Mouse (Mus musculus) heart, adult 8-10 months (tissue): ENCODE measurements around the gene Drd4. TPM values are rescaled to one million over a fixed set of nuclear protein-coding genes. Genes with fewer than 3 reads are reported as not detected.

Experiments used
- DNase-seq: peaks from one replicate; pipeline ENCODE4 v3.0.0; 2022; ENCODE audit warnings: low spot score
- total RNA-seq, 4 experiments: library from RNA; stranded (reverse); gene quantifications; 2 replicates each; pipeline ENCODE4 v1.2.4; 2022

Gene Drd4
- total RNA-seq, 4 experiments from 2014 or later = not detected

DNA sequence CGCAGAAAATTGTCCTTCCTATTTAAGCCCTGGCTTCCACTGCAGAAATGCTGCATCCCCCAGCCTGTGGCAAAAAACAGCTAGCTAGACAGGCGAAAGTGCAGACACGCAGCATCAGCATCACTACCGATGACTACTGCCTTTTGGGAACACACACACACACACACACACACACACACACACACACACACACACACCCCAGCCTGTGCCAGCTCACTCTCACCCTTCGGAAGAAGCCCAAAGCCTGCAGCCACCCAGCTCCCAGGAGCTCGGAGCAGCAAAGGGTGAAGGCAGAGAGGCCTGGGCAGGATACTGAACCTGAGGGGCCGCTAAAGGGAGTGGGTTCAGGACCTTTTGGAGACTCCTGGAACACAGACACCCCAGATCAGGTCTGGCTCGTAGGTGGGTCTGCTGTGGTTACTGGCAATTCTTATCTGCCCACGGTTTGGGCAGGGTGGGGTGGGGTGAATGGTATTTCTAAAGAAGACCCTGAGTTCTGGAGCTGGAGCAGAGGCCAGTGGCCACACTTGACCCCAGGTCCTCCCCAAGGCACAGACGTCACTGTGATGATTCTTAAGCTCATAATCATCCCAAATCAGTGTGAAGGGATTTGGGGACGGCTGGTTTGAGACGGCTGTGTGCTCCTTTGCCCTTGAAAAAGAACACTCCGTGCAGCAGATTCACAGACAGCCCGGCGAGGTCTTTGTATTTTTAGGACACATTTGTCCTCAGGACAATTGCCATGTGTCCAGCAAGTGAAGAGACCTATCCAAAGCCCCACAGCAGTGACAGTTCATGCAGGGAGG is 980 bp downstream of the Drd4 start:
- DNase-seq = no peak

GRCm38 (mm10) chr7:141293852-141294471 is 2.2 kb downstream of the Drd4 start:
- DNase-seq = no peak

GRCm38 (mm10) chr7:141294479-141294878 is 2.7 kb downstream of the Drd4 start:
- DNase-seq = no peak

GRCm38 (mm10) chr7:141297926-141298650 is 6.3 kb downstream of the Drd4 start:
- DNase-seq = no peak

GRCm38 (mm10) chr7:141299175-141299574 is 7.4 kb downstream of the Drd4 start:
- DNase-seq = no peak

DNA sequence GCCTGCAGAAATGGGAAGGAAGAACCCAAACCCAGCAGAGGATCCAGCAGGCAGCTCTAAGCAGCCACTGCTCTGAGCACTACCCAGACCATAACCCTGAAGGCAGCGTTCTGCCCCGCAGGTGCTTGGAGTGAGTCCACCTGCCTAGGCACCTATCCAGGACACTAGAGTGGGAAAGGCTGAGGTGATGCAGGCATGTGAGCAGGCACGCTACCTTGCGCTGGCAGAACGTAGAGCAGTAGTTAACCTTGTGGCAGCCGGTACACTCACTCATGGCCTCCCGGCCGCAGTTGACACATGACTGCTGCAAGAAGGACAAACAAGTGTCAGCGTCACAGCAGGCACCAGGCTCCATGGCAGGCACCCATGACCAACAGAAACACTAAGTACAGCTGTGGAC is 9.6 kb downstream of the Drd4 start:
- no peak for DNase-seq

DNA sequence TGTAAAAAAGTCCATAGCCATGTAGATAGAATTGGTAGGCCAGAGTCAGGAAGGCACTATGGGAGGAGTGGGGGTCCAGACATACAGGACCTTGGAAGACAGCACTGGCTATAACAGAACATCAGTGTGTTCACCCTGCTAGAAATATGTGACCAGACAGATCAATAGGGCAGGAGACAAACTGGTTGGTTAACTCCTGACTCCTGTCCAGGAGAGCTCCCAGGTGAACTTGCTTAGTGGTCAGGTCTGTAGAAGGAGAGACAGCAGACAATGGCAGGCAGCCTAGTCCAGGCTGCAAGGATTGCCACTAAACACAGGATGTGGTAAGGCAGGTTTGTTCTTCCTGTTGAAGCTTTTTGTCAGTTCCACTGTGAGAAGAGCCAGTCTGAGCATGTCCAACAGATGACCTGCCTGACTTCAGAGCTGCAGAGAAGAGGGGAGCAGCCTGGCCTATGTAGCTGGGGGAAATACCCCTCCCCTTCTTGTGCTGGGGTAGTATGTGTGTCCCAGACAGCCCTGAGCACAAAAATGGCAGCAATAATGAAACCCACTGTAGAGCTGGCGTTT is 11.0 kb downstream of the Drd4 start:
- DNase-seq = no peak

DNA sequence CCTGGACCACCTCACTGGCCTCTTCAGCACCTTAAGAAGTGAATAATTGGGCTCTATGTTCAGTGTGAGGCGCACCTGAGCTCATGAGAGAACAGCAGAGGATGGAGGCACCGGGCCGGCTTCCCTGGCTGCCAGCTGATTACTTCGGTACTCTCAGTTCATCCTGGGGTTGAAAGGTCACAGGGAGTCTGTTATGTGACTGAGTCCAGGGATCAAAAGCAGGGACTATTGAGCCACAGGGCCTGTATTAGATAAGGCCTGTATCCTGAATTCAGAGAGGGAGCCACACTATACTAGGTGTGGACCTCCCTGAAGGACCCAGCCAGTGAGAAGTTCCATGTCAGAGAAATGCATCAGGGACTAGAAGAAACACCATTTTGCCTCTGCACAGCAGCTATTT is 12.7 kb downstream of the Drd4 start:
- no peak for DNase-seq

DNA sequence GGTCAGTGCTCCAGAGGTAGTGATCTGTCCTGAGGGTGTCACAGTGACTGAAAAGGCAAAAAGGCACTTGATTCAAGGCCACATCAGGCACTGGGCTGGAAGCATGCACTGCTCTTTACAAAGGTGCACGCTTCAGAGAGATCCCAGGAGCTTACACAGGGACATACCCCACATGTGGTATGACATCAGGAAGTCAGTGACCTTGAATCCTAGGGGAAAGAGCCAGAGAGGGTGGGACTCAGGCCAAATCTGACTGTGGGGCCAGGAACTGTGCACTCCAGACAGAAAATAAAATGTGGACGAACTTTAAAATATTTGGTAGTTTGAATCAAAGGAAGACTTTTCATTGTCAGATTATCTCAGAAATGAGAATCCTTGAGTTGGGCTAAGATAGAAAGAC is 22.6 kb downstream of the Drd4 start:
- no peak for DNase-seq

GRCm38 (mm10) chr7:141315076-141315475 is 23.3 kb downstream of the Drd4 start:
- DNase-seq = no peak

- no peak for DNase-seq
These were observed 24.2 kb downstream of the Drd4 start for GRCm38 (mm10) chr7:141315974-141316373.

DNA sequence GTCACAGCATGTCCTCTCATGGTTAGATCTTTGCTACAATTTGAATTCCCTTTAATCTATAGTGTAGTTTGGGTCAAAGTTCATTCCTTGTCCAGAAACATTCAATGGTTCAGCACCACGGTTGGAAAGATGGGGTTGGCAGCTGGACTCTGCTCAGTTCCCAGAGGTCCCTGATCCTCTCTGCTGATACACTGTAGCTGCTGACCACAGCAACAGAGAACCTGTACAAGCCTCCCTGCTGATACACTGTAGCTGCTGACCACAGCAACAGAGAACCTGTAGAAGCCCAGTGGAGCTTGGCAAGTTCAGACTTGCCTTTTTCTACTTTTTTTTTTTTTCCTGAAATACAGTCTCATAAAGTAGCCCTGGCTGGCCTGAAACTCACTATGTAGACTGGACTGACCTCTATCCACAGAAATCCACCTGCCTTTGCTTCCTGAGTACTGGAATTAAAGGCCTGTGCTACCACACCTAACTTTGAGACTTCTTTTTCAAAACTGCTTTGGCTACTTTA is 25.9 kb downstream of the Drd4 start:
- DNase-seq = no peak

DNA sequence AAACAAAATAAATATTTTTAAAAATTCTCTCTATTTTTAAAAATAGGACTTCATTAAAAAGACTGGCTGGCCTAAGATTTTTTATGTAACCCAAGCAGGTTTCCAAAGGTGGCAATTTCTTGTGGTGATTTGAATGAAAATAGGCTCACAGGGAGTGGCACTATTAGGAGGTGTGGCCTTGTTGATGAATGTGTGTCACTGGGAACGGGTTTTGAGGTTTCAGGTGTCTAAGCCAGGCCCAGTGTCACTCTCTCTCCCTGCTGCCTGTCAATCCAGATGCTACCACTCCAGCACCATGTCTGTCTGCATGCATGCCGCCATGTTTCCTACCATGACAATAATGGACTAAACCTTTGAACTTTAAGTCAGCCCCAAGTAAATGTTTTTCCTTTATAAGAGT is 27.6 kb downstream of the Drd4 start:
- DNase-seq = no peak

DNA sequence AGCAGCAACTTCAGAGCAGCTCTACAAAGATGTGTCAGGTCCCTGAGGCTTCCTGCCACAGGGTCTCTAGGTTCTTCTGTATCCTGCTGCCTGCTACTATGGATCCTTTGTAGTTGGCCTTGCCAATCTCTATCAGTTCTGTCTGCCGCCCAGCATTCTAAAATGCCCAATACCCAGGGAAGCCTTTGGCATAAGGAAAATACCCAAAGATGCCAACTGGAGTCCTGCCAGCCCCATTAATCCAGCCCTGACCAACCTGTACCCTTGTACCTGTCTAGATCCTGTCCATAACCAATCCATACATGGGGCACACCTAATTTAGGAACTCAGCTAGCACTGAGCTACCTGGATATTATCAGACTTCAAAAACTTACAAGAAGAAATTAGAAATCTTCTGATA is 32.9 kb downstream of the Drd4 start:
- no peak for DNase-seq

DNA sequence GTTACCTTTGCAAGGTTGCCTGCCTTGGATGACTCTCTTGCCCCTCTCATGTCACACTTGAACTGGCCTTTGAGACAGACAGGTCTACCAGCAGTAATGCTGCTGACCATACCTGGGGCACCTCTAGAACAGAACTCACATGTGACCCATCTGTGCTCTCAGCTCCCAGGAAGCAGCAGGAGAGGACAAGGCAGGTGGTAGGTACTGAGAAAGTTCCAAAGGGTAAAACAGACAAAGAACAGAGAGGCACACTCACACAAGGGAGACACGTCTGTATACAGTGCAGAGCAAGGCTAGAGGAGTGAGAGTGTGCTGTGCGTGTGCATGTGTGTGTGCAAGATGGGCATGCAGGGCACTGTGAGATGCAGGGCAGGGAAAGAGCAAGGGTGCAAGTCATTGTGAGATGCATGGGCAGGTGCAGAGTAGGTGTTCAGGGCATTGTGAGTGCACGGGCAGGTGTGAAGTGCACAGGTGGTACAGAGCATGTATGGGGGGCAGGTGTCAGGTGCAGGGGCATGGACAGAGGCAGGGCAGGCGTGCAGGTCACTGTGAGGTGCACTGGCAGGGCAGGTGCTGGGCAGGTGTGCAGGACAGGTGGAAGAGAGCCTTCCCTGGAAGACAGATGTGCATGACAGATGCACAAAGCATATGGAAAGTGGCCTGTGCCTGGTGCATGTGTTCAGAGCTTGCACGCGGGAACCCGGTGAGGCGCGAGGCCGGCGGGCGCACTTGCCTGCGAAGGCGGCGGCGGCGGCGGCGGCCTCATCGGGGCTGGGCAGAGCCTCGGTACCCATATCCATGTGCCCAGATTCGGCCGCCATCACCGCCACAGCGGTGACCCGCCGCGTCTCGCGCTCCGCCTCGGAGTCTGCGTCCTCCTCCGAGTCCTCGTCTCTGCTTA is 35.0 kb downstream of the Drd4 start:
- DNase-seq = no peak

DNA sequence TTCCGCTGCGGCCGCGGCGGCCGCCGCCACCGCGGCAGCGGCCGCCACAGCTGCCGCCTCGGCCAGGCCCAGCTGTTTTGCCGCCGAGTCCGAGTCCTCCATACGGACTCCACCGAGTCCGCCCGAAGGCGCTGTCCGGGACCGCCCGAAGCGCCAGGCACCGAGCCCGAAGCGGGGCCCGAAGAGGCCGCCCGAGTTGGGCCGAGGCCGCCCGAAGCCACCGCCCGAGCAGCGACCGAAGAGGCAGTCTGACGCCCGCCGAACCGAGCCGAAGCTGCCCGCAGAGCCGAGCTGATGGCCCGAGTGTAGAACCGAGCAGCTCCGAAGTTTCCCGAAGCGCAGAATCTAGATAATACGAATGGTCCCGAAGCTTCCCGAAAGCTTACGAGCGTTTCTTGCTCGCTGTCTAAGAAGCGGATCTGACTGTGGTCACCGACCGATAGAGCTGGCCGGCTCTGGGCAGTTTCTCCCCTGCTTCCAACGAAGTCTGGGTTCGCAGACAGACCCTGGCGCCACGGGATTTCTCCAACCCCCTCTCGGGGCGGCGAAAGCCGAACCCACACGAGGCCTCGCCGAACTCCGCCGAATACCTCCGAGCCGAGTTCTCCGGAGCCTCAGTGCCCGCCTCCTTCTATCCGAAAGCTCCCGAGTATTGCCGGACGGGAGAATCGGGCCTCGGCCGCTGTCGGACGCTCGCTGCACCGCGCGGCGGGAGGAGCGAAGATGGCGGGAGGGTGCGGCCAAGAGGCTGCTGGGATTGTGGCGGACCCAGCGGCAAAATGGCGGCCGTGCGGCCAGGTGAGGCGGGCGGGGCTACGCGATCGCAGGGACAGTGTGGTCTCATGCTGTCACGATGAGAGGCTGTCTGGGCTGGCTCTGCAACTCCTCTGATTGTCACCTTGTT is 35.9 kb downstream of the Drd4 start, which contains the start of the genes Deaf1 and Tmem80:
Deaf1 (minus strand) TSS at position 222 of the 904 bp plus-strand sequence.
Tmem80 (plus strand) TSS at position 271 of the 904 bp plus-strand sequence.
- peak; percentile 99 for DNase-seq

GRCm38 (mm10) chr7:141328373-141328990 is 36.7 kb downstream of the Drd4 start:
- no peak for DNase-seq

DNA sequence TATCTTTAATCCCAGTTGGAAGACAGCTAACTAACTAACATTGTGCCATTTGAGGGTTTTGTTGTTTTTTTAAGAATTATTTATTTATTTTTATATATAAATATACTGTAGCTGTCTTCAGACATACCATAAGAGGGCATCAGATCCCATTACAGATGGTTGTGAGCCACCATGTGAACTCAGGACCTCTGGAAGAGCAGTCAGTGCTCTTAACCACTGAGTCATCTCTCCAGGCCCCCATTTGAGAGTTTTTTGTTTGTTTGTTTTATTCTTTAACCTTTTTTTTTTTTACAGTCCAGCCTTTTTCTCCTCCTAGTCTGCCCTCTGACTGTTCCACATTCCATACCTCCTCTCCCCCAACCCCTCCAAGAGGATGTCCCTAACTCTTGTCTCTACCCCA is 38.9 kb downstream of the Drd4 start:
- DNase-seq = no peak

DNA sequence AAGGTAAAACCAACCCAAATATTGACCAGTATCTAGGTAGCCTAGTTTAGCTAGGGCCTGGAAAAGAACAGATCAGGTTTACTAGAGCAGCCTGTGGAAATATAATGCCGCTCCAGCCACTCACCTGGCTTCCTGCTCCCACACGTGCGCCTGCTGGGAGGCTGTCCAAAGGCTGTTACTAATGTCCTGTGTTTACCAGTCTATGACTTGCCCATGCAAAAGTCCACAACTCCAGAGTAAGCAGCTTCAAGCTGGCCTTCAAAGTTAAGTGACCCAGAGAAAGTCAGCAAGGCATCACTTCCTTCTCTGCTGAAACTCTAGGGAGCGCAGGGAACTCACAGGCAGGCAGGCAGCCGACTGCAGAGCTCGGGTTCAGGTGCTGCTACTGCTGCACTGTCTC is 40.2 kb downstream of the Drd4 start:
- DNase-seq = no peak
